Mouse (Mus musculus) lung, adult 2 months (tissue): ENCODE measurements around the gene Abcg5.

ENCODE experiments used
- CTCF ChIP-seq: fragments of 200-500 bp; IDR thresholded peaks from 2 replicates; pipeline ENCODE4 v1.5.1; 2011; ENCODE audit warnings: mild to moderate bottlenecking, low read length, control low read depth; ENCODE audit not compliant: insufficient read depth
- POLR2A ChIP-seq: fragments of 200-500 bp; IDR thresholded peaks from 2 replicates; pipeline ENCODE4 v1.6.1; 2011; ENCODE audit warnings: low read depth, mild to moderate bottlenecking, control low read depth, low read length, borderline replicate concordance; ENCODE audit errors: extremely low read depth

DNA sequence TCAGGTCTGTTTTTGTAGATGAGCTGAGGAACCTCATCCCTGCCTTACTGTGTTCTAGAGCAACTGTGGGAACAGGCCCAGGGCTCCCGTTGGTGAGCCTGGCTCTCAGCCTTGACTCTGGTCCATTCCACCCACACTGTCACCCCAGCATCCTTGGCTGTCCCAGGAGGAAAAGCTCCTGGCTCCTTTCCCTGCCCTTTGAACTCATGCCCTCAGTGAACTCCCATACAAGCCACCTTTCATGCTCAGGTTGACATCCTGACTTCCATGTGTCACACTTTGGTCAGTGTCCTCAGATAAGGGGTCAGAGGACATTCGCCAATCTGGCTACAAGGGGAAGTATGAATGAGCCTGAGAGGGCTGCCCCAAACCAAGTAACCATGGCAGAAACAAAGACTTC lies 10.9 kb upstream of the Abcg5 start:
- no peak for TF ChIP-seq CTCF
- no peak for TF ChIP-seq POLR2A
